Mouse (Mus musculus) liver, embryonic 14.5 days (tissue): ENCODE results near the gene Slc9c1. TPM values are rescaled to one million over a fixed set of nuclear protein-coding genes. Genes with fewer than 3 reads are reported as not detected.

ENCODE experiments used
- ATAC-seq: fragments of 200-750 bp; cut with Nextera tagmentation; 2 replicates; pipeline ENCODE4 v1.8.0; 2017; ENCODE audit warnings: moderate number of reproducible peaks, mild to moderate bottlenecking, moderate library complexity; ENCODE audit not compliant: insufficient read depth
- DNase-seq, 3 experiments: peaks; one replicate each; pipeline ENCODE4 v3.0.0-alpha.2; 2012 to 2013; ENCODE audit warnings: low read depth in 3 of 3, low spot score in 3 of 3
- H3K27ac ChIP-seq: fragments of 300-500 bp; sonication (generic); 2 replicates; pipeline ENCODE4 v1.5.1; 2014; ENCODE audit warnings: moderate library complexity, mild to moderate bottlenecking, control low read depth, inconsistent platforms
- H3K27me3 ChIP-seq: fragments of 300-500 bp; sonication (generic); 2 replicates; pipeline ENCODE4 v1.6.1; 2014; ENCODE audit warnings: mild to moderate bottlenecking, low read length, moderate library complexity; ENCODE audit not compliant: control insufficient read depth, insufficient read depth
- H3K36me3 ChIP-seq: fragments of 300-500 bp; sonication (generic); replicated peaks from 2 replicates; pipeline ENCODE4 v1.6.1; 2014; ENCODE audit warnings: low read depth; ENCODE audit not compliant: control insufficient read depth, insufficient read depth
- H3K4me1 ChIP-seq, 2 experiments: fragments of 200-500 bp in 1 of 2; fragments of 300-500 bp in 1 of 2; sonication (generic) in 1 of 2; replicated peaks; 2 replicates each; pipeline ENCODE4 v1.6.1; 2012 to 2014; ENCODE audit warnings: antibody characterized with exemption in 1 of 2, inconsistent platforms in 1 of 2, low read length in 1 of 2; ENCODE audit not compliant: control insufficient read depth in 2 of 2, insufficient read depth in 2 of 2
- H3K4me2 ChIP-seq: fragments of 300-500 bp; sonication (generic); 2 replicates; pipeline ENCODE4 v1.6.1; 2014; ENCODE audit warnings: low read depth, mild to moderate bottlenecking, control low read depth, moderate library complexity
- H3K4me3 ChIP-seq, 2 experiments: fragments of 200-500 bp in 1 of 2; fragments of 300-500 bp in 1 of 2; sonication (generic) in 1 of 2; 2 replicates each; pipeline ENCODE4 v1.5.1; 2012 to 2014; ENCODE audit warnings: low read depth in 2 of 2, low read length in 2 of 2, mild to moderate bottlenecking in 2 of 2, control low read depth in 1 of 2, inconsistent platforms in 1 of 2, moderate library complexity in 1 of 2; ENCODE audit not compliant: insufficient read depth in 1 of 2
- H3K9ac ChIP-seq: fragments of 300-500 bp; sonication (generic); replicated peaks from 2 replicates; pipeline ENCODE4 v1.6.1; 2014; ENCODE audit warnings: mild to moderate bottlenecking, control low read depth, moderate library complexity
- H3K9me3 ChIP-seq: fragments of 300-500 bp; sonication (generic); 2 replicates; pipeline ENCODE4 v1.6.1; 2016; ENCODE audit warnings: low read length, mixed read lengths; ENCODE audit not compliant: control insufficient read depth
- CTCF ChIP-seq: IDR thresholded peaks from 2 replicates; pipeline ENCODE4 v1.5.1; 2016; ENCODE audit warnings: antibody characterized with exemption, low read depth, control low read depth
- EP300 ChIP-seq: IDR thresholded peaks from 2 replicates; pipeline ENCODE4 v1.6.1; 2016; ENCODE audit warnings: antibody characterized with exemption, low read depth
- WGBS: fragments of 180-500 bp; shearing (Covaris S2); extraction: QIAGEN DNeasy Blood & Tissue Kit; methylation state at CpG from one replicate; pipeline ENCODE4 v1.1.7; 2014; ENCODE audit not compliant: insufficient replicate concordance; 5-methylcytosine and 5-hydroxymethylcytosine counted together
- polyA plus RNA-seq, 2 experiments: library from polyadenylated mRNA; depleted of rRNA in 1 of 2; stranded (reverse) in 1 of 2; unstranded in 1 of 2; fragments of >200 nt; fragmentation: Nextera tagmentation in 1 of 2; extraction: Ambion mirVana in 1 of 2; gene quantifications; 2 replicates each; pipeline versions ENCODE4 v1.2.1 to v1.2.3; 2012 to 2014

Gene Slc9c1
- polyA plus RNA-seq, 2 experiments, result not detected

DNA sequence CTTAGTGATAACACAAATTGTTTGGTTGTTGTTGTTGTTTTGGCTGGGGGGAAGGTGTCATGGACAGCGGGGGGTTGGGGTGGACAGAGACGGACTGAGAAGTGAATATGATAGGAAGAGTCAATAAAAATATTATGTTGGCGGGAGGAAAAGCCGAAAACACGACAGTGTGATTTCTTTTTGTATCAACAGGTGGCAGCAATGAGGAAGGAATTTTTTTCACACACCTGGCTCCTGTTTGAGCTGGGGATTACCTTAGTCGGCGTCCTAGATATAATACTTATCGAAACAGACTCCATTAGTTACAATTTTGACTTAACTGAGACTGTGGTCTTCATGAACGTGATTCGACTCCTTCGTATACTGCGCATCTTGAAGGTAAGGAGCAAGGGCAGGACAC, 44.8 kb downstream of the Slc9c1 start:
- H3K27ac ChIP-seq, result no peak overlapping the region
- H3K27me3 ChIP-seq, result no peaks in the 10 kb centered on the region
- WGBS, result 56% methylated on average over 12 of the region's 12 CpGs
- H3K9me3 ChIP-seq, result no peaks in the 10 kb centered on the region
- H3K9ac ChIP-seq, result no peak overlapping the region
- no peak overlapping the region for H3K4me3 ChIP-seq
- H3K4me2 ChIP-seq, result no peak overlapping the region
- H3K4me1 ChIP-seq, result no peaks in the 10 kb centered on the region
- H3K36me3 ChIP-seq, result no peaks in the 10 kb centered on the region
- DNase-seq, result no peak
- no peak for ATAC-seq
- TF ChIP-seq CTCF (no peak), EP300 (no peak)

DNA sequence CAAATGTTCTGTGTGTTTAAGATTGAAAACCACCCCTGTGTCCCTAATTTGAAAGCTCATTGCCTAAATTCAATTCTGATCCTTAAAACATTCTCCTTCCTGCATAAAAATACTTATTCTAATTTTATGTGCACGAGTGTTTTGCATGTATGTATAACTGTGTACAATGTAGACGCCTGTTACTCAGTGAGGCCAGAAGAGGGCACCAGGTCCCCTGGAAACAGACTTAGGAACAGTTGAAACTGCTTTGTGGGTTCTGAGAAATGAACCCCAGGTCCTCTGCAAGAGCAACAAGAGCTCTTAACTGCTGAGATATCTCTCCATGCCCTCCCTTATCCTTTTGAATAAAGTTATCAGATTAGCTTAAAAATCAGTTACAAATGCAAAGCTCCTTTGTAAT, 47.4 kb downstream of the Slc9c1 start:
- Histone ChIP-seq H3K9ac (no peak overlapping the region), H3K27ac (no peak overlapping the region), H3K4me1 (no peaks in the 10 kb centered on the region), H3K9me3 (no peaks in the 10 kb centered on the region), H3K4me3 (no peak overlapping the region), H3K27me3 (no peaks in the 10 kb centered on the region), H3K4me2 (no peak overlapping the region), H3K36me3 (no peaks in the 10 kb centered on the region)
- TF ChIP-seq EP300 (no peak), CTCF (peak; percentile 54)
- DNase-seq (peak in 1 of 3 experiments; percentile 1), ATAC-seq (no peak)
- 5% methylated on average over 2 of the region's 2 CpGs for WGBS

DNA sequence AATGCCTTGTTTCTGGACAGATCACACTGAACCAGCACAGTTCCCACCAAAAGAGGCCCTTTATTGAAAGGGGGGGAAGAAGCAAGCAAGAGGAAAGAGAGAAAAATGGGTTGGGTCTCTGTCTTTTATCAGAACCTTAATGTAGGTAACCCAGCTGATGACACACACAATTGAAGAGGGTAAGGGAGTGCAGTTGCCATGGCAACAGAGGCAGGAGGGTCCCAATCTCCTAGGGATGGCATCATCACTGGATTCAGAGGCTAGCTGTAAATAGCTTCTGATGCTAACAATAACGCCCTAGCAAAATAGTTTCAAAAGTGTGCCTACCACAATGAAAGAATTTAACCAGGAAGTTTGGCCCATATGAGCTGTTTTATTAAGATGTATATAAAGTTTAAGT, 58.5 kb downstream of the Slc9c1 start:
- no peak overlapping the region for H3K4me3 ChIP-seq
- H3K4me2 ChIP-seq, result no peak overlapping the region
- 66% methylated on average over 1 of the region's 1 CpGs for WGBS
- H3K27ac ChIP-seq, result no peak overlapping the region
- no peaks in the 10 kb centered on the region for H3K27me3 ChIP-seq
- H3K4me1 ChIP-seq, result no peaks in the 10 kb centered on the region
- no peak overlapping the region for H3K9ac ChIP-seq
- DNase-seq, result no peak
- H3K9me3 ChIP-seq, result no peaks in the 10 kb centered on the region
- ATAC-seq, result no peak
- no peaks in the 10 kb centered on the region for H3K36me3 ChIP-seq
- no peak for TF ChIP-seq CTCF
- TF ChIP-seq EP300, result no peak

DNA sequence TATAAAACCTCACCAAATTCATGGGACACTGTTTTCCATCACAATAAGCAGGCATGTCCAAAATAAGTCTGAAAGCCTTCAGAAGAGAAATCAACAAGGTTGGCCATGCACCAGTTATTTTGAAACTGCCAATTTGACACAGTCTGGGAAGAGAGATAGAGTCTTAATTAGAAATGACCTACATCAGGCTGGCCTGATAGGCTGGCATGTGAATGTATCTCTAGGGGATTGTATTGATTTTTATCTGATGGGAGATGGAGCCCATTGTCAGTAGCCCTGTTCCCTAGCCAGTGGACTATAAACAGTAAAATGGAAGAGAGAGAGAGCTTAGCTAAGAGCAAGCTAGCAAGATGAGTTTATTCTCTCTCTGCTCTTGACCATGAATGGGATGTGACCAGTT, 60.4 kb downstream of the Slc9c1 start:
- H3K9ac ChIP-seq, result no peak overlapping the region
- DNase-seq, result no peak
- no peaks in the 10 kb centered on the region for H3K36me3 ChIP-seq
- no peaks in the 10 kb centered on the region for H3K27me3 ChIP-seq
- H3K27ac ChIP-seq, result no peak overlapping the region
- H3K9me3 ChIP-seq, result no peaks in the 10 kb centered on the region
- H3K4me2 ChIP-seq, result no peak overlapping the region
- ATAC-seq, result no peak
- no peak for TF ChIP-seq EP300
- TF ChIP-seq CTCF, result no peak
- no peaks in the 10 kb centered on the region for H3K4me1 ChIP-seq
- H3K4me3 ChIP-seq, result no peak overlapping the region

DNA sequence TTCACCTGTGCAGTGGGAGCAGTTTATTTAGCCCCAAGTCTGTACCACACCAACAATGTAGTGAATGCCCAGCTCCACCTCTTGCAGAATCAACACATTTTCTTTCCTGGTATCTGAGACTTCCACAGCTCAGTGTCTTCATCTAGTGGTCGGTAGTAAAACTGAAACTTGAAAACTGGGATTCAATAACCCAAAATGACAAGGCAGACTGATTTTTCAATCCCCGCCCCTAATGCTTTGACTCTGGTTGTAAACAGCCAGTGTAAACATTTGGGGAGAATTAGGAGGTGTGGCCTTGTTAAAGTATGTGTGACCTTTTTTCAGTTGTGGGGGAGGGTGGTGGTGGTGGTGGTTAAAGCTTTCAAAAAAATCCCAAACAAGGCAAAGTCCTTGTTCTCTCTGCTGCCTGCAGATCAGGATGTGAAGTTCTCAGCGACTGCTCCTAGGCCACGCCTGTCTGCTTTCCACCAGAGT, 73.4 kb downstream of the Slc9c1 start:
- Histone ChIP-seq H3K36me3 (no peaks in the 10 kb centered on the region), H3K4me2 (no peak overlapping the region), H3K4me3 (no peak overlapping the region), H3K27me3 (no peaks in the 10 kb centered on the region), H3K9me3 (no peaks in the 10 kb centered on the region), H3K9ac (no peak overlapping the region), H3K4me1 (peaks cover 0 to 4% of the 10 kb centered on the region in 2 experiments; a peak in 2 of 4 replicates), H3K27ac (no peak overlapping the region)
- WGBS, result 35% methylated on average over 4 of the region's 4 CpGs
- peak; percentile 12 to 31 (median 24) for DNase-seq
- TF ChIP-seq CTCF, result peak; percentile 45; the same call in 1 of the 2 replicates
- TF ChIP-seq EP300, result no peak
- peak; percentile 69 for ATAC-seq
